Mouse (Mus musculus) heart, adult 2 months (tissue): Measurements from ENCODE around the gene Tmem240.

Experiments used
- CTCF ChIP-seq: fragments of 200-600 bp; IDR thresholded peaks from 2 replicates; pipeline ENCODE4 v1.8.1; 2022; ENCODE audit warnings: antibody characterized with exemption, mild to moderate bottlenecking, moderate library complexity
- EP300 ChIP-seq: fragments of 200-500 bp; IDR thresholded peaks from 2 replicates; pipeline ENCODE4 v1.6.1; 2011; ENCODE audit warnings: low read depth, low read length, control low read depth; ENCODE audit not compliant: insufficient read depth
- POLR2A ChIP-seq: fragments of 200-500 bp; IDR thresholded peaks from 2 replicates; pipeline ENCODE4 v1.6.1; 2011; ENCODE audit warnings: mild to moderate bottlenecking, low read depth, low read length, control low read depth; ENCODE audit not compliant: insufficient read depth

GRCm38 (mm10) chr4:155788300-155788699 lies 53.7 kb downstream of the Tmem240 start:
- TF ChIP-seq POLR2A (no peak), CTCF (no peak), EP300 (no peak)
